Mouse (Mus musculus) thymus, adult 18-20 months (tissue): Measurements from ENCODE around the gene Zfp318.

Experiments used
- DNase-seq, 2 experiments: peaks; one replicate each; pipeline ENCODE4 v3.0.0; 2022; ENCODE audit warnings: mixed read lengths in 2 of 2

The Zfp318 gene

DNA sequence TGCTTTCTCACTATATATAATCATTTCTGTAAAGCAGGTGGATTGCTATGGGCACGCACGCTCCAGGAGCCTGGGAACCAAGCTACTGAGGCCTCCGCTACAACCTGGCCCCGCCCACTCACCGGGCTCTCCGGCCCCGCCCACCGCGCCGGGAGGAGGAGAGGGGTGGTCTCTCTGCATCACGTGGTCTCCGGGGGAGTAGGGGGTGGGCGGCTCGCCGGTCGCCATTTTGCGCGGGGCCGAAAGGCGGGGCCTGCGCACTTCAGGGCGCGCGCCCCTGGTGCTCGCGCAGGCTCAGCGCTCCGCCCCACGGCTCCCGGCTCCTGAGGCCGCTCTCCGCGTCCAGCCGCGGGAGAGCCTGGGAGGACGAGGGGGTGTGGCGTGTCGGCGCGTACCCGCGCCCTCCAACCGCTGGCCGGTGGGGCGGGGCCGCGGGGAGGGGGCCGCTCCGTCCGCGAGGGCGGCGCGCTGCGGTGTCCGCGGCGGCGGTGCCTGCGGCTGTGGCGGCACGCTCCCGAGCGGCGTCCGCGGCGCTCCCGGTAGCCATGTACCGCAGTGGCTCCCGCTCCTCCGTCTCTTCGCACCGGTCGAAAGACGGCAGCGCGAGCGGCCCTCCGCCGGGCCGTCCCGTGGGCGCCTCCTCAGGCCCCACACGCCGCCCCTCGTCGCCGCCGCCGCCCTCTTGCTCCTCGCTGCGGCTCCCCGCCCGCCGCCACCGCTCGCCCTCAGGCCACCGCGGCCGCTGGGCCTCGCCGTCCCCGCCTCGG is at the start of gene Zfp318:
Zfp318 (plus strand) TSS at position 438 of the 767 bp plus-strand sequence.
- DNase-seq = peak; percentile 97

- DNase-seq = no peak
Observed at GRCm38 (mm10) chr17:46336475-46336874, 47.1 kb upstream of the Zfp318 start.

DNA sequence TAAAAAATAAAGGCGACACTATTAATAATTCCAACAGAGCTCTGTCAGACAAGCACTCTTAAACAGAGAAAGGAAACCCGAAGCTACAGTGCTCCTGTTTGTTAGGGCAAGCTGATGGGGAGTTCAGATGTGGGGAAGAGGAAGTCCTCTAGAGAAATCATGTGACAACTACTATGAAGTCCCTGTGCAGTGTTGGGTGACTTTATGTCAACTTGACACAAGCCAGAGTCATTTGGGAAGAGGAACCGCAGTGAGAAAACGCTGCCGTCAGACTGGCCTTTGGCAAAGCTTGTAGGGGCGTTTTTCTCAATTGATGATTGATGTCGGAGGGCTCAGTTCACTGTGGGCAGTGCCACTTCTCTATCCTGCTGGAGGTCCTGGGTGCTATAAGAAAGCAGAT is 42.3 kb upstream of the Zfp318 start:
- DNase-seq = no peak

DNA sequence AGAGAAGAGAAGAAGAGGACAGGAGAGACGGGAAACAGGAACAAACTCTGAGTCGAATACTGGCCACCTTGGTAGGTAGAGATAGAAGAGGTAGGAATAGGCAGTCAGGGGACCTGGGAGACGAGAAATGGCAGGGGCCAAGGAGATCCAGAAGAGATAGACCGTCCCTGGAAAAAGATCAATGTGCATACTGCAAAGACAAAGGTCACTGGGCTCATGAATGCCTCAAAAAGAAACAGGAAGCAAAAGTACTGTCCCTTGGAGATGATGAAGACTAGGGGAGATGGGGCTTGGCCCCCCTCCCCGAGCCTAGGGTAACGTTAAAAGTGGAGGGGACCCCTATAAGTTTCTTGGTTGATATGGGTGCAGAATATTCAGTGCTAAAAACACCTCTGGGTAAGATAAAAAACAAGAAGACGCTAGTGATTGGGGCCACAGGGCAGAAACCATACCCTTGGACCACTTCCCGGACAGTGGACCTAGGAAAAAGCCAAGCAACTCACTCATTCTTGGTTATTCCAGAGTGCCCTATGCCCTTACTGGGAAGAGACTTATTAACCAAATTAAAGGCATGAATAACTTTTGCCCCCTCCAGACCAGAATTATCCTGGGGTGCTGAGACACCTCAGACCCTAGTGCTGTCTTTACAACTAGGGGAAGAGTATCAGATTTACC is 32.4 kb upstream of the Zfp318 start:
- no peak for DNase-seq

GRCm38 (mm10) chr17:46371783-46372182 is 11.7 kb upstream of the Zfp318 start:
- DNase-seq = peak in 1 of 2 experiments; percentile 13

DNA sequence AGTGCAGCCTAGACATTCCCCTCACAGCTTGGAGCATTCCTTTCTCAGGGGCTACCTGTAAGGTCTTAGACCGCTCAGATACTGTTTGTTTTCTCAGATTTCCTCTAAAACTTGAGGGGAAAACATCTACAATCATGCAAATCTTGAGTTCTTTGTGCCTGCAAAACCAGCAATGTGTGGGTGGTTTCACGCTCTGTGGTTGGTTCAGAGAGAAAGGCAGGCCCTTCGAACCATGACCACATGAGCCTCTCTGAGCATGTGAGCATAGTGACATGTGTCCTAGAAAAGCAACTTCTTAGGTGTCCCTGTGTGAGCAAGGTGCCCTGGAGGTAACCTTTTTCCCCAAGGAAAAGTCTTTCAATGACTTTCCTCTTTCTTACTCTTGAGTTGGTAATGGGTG is 5.0 kb upstream of the Zfp318 start:
- DNase-seq = peak in 1 of 2 experiments; percentile 13

DNA sequence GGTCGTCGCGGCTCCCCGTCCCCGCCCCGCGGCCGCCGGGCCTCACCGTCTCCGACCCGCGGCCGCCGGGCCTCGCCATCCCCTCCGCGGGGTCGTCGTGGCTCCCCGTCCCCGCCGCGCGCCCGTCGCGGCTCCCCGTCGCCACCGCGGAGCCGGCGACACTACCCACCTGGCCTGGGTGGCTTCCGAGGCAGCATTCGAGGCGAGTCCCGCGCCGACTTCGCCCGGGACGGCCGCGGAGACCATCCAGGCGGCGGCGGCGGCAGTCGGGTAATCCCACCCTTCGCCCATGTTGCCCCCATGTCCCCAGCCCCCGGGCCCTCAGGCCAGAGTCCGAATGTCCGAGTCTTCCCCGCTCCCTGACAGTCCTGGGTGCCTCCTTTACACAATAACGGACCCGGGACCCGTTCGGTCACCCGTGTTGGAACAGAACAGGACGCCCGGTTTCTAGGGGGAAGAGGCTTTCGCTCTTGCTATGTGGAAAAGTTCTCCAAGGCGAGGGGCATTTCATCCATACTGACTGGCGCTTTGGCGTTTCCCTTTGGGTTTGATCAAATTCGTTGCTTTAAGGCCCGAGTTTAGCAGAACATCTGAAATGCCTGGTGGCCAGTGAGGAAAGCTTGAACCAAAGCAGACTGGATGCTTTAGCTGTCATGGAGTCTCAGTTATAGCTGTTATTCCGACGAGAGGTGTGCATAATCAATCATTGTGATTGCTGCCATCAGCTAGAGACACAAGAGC is 700 bp downstream of the Zfp318 start:
- DNase-seq = peak; percentile 5 to 26

GRCm38 (mm10) chr17:46388200-46388599 is 4.7 kb downstream of the Zfp318 start:
- DNase-seq = no peak

DNA sequence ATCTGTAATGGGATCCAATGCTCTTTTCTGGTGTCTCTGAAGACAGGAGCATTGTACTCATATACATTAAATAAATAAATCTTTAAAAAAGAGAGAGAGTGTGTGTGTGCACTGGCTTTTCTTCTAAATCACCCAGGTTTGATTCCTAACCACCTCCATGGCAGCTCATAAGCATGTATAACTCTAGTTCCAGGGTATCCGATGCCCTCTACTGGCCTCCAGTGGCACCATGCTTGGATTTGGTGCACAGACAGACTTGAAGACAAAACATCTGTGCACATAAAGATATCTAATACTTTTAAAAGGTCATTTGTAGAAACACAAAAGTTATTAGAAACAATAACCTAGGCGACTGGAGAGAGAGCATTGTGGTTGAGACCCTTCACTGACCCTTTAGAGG is 9.5 kb downstream of the Zfp318 start:
- DNase-seq = no peak

DNA sequence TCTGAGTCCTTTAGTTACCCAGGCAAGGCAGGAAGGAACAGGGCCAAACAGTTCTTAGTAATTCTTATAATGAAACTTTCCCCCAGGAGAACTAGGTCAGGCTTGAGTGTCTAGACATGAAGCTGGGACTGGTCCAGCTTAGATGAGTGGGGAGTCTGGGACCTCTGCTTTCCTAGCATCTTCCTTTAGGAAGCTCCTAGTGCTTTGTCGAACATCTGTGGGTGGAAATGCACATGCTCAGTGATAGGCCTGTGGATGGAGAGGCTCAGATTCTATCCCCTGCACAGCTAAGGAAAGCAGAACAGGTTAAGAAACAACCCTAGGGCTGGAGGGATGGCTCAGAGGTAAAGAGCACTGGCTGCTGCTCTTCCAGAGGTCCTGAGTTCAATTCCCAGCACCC is 11.1 kb downstream of the Zfp318 start:
- DNase-seq = no peak

- DNase-seq = no peak
Observed at GRCm38 (mm10) chr17:46408478-46408877, 24.9 kb downstream of the Zfp318 start.

DNA sequence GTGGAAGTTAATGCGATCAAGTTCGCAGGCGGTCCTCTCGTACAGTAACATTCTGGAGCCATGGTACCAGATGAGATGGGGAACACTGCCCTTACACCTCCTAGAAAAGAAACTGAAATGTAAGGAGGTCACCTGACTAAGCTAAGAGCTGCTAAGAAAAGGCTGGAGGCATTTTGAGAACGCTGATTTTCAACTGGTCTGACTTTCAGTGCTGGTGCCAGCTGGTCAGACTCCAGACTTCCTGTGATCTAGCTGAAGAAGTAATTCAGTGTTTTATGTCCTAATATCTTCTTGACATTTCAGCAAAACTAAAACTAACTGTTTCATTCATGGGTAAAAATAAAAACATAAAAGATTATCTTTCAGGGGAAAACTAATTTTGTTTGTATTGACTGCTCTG is 35.1 kb downstream of the Zfp318 start:
- no peak for DNase-seq

GRCm38 (mm10) chr17:46419717-46420116 is 36.2 kb downstream of the Zfp318 start:
- DNase-seq = no peak

DNA sequence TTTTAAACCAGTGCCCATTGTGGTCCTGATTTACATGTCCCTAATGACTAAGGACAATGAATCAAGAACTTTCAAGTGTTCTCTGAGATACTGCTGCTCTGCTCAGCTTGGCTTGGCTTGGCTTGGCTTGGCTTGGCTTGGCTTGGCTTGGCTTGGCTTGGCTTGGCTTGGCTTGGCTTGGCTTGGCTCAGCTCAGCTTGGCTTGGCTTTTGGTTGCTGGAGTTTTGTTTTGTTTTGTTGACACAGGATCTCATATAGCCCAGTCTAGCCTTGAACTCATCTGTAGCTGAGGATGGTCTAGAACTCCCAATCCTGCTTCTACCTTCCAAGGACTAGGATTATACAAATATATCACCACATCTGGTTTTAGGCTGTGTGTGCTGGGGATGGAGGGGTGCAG is 43.0 kb downstream of the Zfp318 start:
- no peak for DNase-seq

DNA sequence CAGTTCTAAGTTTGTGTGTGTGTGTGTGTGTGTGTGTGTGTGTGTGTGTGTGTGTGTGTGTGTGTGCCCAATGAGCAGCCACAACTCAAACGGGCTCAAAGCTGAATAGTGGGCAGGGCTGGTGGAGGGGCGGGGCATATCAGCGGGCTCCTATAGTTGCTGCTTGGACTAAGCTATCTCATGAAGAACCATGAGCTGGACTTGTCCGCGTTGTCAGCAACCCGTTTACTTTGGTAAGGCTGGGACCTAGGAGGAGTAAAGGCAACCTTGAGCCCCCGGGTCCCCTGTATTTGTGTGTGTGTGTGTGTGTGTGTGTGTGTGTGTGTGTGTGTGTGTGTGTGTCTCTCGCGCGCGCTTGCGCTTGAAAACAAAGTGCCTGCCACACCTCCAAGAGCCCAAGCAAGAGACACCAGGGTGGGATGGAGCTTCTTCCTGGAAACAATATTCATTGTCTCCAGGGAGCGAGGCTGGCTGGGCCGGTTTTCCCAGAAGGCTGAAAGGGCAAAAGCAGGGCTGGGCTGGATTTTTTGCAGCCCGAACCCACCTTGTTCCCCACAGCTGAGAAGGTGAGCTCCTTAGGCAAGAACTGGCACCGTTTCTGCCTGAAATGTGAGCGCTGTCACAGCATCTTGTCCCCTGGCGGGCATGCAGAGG is 45.4 kb downstream of the Zfp318 start, which contains the start of gene Crip3:
Crip3 (plus strand) TSS at position 166 of the 654 bp plus-strand sequence.
- DNase-seq = no peak

GRCm38 (mm10) chr17:46433627-46434026 is 50.1 kb downstream of the Zfp318 start:
- no peak for DNase-seq

DNA sequence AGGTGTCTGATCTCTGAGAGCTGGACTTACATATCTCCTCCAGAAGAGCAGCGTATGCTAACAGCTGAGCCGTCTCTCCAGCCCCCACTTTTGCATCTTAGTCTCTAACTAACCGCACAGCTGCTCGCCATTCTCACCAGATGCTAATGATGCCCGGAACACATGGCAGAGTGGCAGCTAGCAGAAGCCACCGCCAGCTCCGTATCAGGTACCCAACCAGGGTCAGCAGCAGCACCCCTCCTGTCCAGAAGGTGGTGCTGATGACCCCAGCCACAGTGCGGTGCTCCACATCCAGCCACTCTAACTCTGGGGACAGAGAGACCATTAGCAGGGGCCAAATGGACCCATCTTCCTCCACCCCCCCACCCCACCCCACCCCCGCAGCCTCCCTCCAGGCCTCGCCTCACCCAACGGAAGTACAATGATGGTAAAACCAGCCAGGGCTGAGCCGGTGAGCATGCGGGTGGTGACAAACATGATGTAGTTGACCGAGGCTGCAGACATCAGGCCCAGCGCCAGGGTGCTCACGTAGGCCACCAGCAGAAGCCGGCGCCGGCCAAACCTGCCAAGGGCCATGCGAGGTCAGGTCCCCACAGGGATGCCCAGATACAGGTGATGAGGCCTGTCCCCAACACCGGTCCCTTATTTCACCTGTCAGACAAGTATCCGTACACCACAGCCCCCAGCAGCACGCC is 53.3 kb downstream of the Zfp318 start:
- no peak for DNase-seq

GRCm38 (mm10) chr17:46438298-46438873 is 54.9 kb downstream of the Zfp318 start, which contains the start of gene Slc22a7:
Gene Slc22a7, minus strand, starts transcription at chr17:46438457.
- DNase-seq = no peak

DNA sequence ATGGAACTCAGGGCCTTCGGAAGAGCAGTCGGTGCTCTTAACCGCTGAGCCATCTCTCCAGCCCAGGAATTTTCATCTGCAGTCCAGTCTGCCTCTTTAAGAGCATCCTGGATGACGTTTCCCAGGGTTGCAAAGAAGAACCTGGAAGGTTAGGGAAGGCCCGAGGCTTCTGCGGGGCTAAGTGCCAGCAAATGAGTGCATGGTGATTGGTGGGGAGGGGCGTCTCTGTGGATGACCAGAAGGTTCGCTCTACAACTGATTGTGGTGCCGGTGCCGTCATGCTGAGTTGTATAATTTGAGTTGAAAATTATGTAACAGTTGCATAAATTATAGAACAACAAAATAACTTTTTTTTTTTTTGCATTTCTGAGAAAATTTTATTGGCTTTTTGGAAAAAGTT is 55.6 kb downstream of the Zfp318 start:
- DNase-seq = no peak

- DNase-seq = no peak
Observed at GRCm38 (mm10) chr17:46444839-46445579, 61.5 kb downstream of the Zfp318 start.

GRCm38 (mm10) chr17:46446264-46446663 is 62.7 kb downstream of the Zfp318 start:
- no peak for DNase-seq
